Mouse (Mus musculus) heart, postnatal 0 days (tissue): ENCODE results near the gene Kcnn1.

Source experiments
- CTCF ChIP-seq: IDR thresholded peaks from 2 replicates; pipeline ENCODE4 v1.5.1; 2016; ENCODE audit warnings: antibody characterized with exemption, control low read depth, low read depth
- EP300 ChIP-seq: IDR thresholded peaks from 2 replicates; pipeline ENCODE4 v1.6.1; 2016; ENCODE audit warnings: antibody characterized with exemption, low read depth

GRCm38 (mm10) chr8:70806541-70806940 is 56.5 kb downstream of the Kcnn1 start:
- TF ChIP-seq EP300 (no peak), CTCF (no peak)
